Mouse (Mus musculus) urinary bladder, postnatal 14 days (tissue): Measurements from ENCODE around the gene B020011L13Rik.
"Not testable (repeated sequence)": the region's sequence is repeated elsewhere in the genome, so short reads cannot be mapped to it uniquely, and the experiment has no call there.

Experiments used
- DNase-seq: peaks from one replicate; pipeline ENCODE4 v3.0.0; 2021; ENCODE audit warnings: low spot score

Gene B020011L13Rik

GRCm38 (mm10) chr1:117780833-117781232 lies at the start of gene B020011L13Rik:
B020011L13Rik (plus strand) TSS chr1:117781133.
- not testable (repeated sequence) for DNase-seq

- DNase-seq: not testable (repeated sequence)
These were observed 35.3 kb downstream of the B020011L13Rik start for GRCm38 (mm10) chr1:117816271-117816670.

- not testable (repeated sequence) for DNase-seq
These were observed 48.8 kb downstream of the B020011L13Rik start, which contains the start of gene Gm28360 for GRCm38 (mm10) chr1:117829781-117830180. Gm28360 (plus strand) TSS chr1:117830081.

- DNase-seq: not testable (repeated sequence)
These were observed 70.8 kb downstream of the B020011L13Rik start for GRCm38 (mm10) chr1:117851718-117852117.
